Mouse (Mus musculus): Measurements from ENCODE around the gene Pkd1l1.

DNA sequence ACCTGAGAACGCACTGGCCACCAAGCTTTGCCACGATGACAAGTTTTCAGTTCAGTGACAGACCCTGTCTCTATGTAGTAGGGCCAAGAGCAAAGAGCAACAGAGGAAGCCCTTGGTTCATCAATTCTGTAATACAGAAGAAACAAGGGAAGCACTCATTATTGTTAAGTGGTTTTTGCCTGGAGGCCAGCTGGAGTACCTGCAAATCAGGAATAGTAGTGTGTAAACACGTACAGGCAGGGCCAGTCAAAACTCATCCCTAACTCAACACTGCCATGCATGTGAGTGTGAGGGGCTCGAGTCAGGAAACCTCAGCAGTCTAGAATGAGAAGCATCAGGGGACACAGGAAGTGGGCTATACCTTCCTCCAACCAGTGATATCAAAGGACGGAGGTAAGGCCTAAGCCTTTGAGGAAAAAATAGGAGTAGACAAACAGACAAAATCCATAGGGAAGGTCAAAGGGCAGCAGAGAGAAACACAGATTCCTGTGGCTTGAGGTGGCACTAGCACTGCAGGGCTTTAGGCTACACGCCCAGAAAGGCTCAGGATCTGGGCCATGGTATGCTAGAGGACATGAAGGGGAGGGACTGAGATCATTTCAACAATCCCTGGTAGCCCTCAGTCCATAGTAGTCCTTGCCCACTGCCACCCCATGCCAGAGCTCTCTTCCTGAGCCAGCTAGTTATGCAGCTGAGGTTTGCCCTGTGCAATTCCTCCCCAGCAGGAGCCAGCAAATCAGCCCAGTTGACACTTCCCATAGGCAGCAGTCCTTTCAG, 45.6 kb upstream of the Pkd1l1 start:
- no peak for TF ChIP-seq CTCF (IDR thresholded peaks at IDR 0.05; ENCODE audit: control insufficient read depth, insufficient read depth, low read length)
- TF ChIP-seq POLR2A (IDR thresholded peaks at IDR 0.05; ENCODE audit: borderline replicate concordance, control insufficient read depth, low read depth, low read length): no peak

Data from bone marrow, adult 2 months (tissue).